Mouse (Mus musculus): ENCODE measurements at regions not wholly inside any gene's neighbourhood (a gene's known extent, or its start where the extent isn't known, plus 50 kb on each side); places are given as distances from the start of the nearest gene placed in this dataset.

DNA sequence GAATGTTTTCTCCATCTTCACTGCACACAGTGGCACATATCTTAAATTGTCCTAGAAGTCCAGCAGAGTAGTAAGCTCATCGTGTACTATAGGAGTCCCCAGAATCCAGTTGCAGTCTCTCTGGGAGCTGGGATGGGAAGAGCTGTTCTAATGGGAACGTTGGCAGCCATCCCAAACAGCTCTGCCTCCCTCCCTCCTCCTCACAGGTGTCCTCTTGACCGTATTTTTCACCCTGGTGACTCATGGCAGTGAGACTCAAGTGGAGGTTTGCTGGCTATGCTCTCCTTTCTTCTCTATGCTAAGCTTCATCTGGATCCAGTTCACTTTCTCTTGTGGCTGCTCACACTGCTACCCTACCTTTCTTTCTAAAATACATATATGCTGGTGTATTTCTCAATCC is 109.2 kb upstream of the Sash1 start:
- no peak for DNase-seq (ENCODE audit: low spot score)

DNA sequence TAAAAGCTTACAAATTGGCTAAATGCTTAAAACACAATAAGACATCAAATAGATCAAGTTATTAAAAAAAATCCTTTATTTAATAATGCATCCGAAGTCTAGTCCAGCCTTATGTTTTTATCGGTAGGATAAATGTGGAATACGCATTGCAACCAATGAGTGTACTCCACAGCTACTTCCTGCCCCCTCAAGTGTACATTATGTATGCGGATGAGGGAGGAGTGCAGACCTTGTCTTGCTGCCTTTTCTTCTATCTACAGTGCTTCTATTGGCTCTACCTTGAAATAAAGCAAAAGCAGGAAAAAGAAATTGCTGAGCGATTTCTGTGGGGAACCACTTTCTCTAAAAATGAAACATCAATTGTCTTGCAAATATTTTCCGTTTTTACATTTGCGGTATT is 100.5 kb upstream of the Sash1 start:
- DNase-seq (ENCODE audit: low spot score), result no peak

DNA sequence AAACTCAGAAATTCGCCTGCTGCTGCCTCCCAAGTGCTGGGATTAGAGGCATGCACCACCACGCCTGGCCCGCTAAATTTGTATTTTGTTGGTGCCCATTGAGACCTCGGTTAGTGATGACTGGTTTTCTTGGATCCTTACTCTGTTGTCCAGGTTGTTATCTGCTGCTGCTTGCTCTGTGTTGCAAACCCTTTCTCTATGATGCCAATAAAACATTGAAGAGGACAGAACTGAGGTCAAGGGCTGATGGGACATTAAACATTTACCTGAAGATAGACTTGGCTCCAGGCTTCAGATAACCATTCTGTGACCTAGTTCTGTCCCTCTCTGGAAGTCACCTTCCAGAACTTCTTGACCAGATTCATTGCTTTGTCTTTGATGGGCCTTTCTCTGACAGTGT is 97.5 kb upstream of the Sash1 start:
- no peak for DNase-seq (ENCODE audit: low spot score)

DNA sequence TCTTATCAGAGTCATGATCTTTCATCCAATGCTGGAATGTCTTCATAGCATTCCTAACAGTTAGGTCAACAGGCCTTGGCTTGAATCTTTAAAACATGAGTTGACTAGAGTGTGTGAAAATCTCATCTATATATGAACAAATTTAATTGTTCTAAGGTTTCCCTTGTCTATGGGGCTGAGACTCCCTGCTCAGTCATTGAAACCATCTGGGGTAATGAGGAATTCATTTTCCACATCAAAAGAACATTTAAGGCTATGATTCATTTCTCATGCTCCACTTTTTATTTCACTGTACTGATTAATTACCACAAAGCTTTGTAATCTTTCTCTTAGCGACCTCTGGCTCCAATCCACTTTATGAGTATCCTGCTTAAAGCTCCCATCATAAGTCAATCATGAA is 94.7 kb upstream of the Sash1 start:
- no peak for DNase-seq (ENCODE audit: low spot score)

DNA sequence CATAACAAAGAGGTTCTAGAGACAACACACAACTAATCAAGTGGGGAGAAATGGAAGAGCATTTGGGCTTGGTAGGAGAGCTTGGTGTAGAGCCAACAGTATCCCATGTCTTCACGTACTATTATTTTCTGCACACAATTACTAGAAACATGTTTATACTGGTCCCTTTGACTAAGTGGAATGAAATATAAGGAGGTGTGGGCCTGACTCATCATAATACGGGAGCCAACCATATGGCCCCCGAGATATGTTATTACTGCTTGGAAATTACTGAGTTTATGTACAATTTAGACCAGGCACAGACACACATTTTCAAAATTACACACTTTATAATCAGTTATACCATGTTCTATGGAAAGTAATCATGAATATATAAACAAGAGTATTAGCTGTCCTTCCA is 92.7 kb upstream of the Sash1 start:
- DNase-seq (ENCODE audit: low spot score), result no peak

DNA sequence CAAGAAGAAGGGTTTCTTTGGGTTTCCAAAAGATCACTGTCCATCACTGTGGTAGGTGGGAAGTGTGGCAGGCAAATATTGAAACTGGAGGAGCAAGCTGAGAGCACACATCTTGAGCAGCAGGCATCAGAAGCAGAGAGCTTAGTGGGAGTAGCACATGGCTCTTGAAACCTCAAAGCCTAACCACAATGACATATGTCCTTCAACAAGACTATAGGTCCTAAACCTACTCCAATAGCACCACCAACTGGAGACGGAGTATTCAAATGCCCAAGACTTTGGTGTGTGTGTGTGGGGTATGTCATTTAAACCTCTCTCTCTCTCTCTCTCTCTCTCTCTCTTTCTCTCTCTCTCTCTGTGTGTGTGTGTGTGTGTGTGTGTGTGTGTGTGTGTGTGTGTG is 88.1 kb upstream of the Sash1 start:
- DNase-seq (ENCODE audit: low spot score), result peak; percentile 50

DNA sequence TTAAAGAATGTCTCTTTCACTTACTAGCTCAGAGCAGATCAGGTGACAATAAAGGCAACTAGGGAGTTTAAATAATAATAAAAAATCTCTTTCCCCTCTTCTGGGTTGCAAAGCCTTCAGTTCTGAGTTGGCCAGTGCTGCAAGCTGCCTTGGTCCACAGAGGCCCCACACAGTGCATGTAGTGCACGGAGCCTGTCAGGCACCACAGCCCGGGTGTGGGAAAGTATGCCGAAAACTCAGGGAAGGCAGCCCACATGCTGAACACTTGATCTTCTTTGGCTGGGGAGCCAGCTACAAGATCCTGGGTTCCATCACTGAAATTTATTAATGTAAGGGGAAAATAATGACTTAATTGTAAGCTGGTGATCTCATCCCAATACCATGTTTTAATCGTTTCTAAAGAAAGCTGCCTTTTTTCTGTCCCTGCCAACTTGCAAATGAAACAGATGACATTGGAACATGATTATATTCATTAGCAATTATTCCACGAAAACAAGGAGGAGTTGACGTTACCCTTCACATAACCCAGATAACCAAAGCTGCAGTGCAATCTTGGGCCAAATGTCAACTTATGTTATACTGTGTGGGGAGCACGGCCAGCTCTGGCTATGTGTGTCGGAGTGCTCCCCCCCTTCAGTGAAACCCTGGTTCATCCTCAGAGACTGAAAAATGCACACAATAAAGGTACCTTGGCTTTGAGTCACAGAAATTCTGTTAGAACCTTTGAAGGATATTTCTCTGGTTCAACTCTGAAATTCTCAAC is 87.1 kb upstream of the Sash1 start:
- DNase-seq (ENCODE audit: low spot score), result no peak

DNA sequence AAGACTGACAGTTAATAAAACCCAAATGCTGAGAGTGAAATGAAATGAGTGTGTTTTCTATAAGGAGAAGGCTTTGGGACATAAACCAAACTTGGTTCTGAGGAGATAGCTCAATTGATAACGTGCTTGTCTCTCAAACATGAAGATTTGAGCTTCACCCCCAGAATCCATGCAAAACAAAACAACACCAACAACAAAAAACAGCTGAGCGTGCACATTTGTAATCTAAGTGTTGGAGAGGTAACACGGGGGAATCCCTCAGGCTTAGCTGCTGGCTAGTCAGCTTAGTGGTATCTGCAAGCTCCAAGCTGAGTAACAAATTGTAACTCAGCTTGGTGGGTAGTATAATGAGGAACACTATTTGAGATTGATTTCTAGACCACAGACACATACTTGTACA is 84.9 kb upstream of the Sash1 start:
- DNase-seq (ENCODE audit: low spot score), result no peak

DNA sequence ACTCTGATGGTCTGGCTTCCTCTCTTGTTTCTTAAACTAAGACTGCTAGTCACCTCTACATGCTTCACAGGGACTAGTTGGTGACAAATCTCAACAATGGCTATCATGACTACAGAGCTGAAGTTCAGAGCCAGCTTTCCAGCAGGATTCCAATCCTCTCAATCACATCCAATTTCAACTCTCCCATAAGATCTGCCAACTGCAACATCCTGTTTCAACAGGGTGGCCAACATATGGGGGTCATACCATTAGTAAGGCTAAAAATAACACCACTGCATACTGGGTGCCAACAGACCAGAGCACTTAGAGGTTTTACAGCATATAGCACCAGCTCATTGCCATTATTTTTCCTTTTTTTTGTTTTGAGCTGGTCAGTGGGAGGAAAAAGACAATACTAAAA is 83.7 kb upstream of the Sash1 start:
- DNase-seq (ENCODE audit: low spot score), result no peak

DNA sequence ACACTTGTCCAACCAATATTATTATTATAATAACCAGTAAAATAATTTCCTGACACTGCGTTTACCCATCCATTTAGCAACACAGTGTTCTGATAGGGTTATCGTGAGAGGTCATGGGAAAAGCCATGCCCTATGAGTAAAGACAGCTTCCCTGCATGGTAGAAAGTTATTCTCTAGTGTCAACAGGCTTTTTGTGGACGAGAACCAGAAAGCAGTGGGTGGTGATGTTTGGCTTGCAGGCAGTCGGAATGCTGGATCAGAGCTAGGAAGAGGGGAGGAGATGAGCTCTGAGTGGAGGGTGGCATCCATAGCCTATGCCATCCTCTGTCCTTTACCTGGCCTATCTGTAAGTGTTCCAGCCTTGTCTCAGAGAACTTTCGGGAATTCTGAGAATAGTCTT is 83.1 kb upstream of the Sash1 start:
- DNase-seq (ENCODE audit: low spot score), result no peak

DNA sequence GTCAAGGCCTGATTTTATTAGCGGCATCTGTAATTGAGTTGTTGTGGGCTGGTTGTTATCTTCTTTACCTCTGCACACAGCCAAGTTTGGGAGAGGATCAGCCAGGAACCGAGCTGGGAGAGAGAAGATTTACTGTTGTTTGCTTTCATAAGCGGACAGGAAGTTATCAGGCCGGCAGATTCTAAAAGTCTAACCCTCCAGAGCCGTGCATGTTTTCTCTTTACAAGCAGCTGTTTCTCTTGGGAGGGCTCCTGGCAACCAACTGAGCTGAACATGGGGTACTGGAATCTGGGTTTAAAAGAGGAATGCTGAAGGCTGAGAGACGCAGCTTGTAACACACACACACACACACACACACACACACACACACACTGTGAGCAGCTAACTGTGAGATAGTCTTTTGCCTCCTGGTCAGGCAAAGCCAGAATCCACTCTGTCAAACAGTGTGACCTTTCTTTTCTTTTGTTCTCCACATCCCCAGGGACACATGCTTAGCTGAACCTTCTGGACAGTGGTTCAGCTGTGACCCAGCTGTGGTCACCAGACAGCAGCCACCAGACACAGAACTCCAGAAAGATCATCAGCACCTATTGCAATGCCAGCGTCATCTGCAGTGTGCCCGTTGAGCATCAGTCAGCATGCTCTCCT is 82.5 kb upstream of the Sash1 start:
- peak; percentile 44 for DNase-seq (ENCODE audit: low spot score)

DNA sequence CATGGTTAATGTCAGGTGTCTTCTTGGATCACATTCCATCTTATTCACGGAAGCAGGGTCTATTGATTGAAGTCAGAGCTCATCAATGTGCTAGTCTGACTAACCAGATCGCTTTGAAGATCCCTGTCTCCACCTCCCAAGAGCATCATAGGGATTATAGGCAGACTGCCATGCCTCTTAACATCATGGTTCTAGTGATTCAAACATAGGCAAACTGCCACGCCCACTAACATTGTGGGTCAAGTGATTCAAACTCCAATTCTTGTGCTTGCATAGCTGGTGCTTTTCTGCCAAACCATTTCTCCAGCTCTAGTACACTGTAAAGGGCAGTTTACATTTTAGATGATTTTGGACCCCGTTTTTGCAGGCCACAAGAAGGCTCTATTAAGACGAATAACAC is 77.1 kb upstream of the Sash1 start:
- no peak for DNase-seq (ENCODE audit: low spot score)

DNA sequence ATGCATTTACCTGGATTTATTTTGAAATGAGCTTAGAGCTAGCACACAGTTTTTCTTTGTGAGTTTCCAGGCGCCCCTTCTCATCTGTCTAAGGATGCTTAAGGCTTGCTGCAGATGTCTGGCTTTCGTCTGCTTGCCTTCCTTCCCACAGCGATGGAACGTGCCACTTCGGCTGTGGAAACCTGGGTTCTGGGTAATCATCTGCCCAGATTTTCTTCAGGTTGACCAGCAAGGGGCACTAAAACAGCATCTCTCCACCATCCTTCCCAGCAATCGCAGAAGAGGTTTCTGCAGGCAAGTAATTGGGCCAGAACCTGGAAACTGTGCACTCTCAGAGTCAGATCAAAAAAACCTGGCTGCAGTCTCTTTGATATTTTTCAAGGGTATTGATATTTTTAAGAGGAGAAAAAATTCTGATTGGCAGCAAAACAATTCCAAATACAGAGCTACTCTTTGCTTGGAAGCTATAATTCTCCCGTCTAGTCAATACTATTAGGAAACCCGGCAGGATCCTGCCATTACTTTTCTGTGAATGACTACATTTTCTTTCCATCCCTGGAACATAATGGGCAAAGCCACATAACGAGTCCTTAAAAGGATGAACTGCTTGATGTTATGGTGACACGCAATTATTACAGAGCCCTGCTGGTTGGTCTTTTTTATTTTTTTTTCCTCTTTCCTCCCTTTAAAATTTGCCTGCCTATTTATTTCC is 75.2 kb upstream of the Sash1 start:
- peak; percentile 13 for DNase-seq (ENCODE audit: low spot score)

DNA sequence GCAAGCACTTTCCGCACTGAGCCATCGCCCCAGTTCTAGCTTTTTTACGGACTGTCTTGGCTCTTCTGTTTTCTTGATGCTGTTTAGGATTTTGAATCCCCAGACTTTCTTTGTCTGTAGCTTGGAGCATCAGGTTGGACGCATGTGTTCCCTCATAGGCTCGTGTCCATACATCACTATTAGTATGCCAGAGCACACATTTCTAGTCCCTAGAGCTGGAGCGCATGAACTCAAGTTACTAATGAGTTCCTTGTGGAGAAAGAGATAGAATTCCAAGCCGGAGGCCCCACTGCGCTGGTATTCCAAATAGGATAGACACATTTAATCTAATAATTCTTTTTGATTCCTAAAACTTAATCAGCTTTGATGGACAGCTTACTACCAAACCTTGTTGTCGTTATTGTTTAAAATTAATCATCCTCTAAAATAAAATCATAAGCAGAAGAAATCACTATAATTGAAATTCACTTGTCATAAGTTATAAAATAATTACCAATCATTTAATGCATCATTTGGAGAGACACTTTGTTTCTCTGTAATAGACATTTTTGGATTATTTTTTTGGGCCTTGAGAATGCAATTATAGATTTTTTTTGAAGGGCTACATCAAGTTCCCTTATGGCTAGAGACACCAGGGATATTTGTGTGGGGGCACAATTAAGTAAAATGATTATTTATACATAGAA is 74.5 kb upstream of the Sash1 start:
- DNase-seq (ENCODE audit: low spot score), result peak; percentile 20

DNA sequence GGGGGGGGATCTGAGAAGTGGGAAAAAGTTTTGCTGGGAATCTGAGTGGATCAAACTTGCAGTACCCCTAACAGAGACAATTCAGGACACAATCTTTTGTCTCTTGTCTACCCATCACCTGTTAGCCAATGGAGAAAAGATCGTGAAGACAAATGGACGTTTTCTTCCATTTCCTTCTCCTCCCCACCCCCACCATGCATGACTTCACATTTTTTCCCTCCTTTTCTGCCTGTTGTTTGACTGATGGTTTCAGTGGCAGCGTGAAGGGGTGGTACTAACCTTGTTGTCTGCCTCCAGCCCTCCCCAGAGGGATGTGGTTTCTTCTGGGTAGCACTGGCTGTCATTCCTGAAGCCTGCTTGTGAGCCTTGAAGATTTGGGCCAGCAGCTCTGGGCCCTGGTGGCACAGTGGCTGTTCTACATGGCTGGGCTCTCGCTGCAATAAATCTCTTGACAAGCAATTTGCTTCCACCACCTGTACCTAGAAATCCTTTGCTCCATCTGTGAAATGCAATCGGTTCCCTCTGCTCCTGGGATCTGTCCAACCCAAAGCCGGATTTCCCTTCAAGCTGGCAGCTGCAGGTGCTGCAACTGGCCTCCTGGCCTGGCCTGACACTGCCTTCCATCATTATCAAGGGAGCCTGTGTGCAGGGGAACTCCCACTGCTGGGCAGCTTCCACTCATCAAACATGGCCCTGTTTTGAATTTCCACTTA is 69.8 kb upstream of the Sash1 start:
- peak; percentile 11 for DNase-seq (ENCODE audit: low spot score)

DNA sequence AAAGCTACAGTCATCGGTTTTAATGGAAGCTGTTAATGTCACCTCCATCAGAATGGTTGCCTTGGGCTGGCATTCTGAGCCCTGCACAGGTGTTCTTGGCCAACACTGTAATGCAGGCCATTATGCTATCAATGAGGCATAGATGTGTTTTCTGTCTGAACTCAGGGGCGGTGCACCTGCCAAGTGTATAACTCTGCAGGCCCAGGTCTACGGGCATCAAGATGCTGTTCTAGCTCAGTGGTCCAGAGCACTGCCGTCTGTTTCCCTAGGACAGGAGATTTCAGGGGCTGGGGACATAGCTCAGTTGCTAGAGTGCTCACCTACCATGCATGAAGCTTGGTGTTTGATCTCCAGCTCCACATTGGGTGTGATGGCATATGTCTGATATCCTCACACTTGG is 68.1 kb upstream of the Sash1 start:
- DNase-seq (ENCODE audit: low spot score), result no peak

DNA sequence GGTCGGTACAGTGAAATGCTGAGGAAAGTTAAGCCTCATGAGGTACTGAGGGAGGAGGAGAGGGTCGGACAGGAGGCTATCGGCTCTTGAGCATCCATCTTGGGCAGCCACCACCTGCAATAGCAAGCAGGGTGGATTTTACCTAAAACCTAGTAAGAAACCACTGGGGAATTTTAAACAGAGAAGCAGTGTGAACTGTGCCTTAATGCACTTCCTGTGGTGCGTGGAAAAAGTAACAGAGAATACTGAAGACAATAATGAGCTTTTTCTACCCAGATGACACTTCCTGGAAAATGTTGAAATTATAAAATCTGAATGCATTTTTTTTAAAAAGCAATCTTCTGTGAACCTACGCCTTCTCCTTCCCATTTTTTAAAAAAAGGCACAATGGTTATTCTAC is 67.1 kb upstream of the Sash1 start:
- no peak for DNase-seq (ENCODE audit: low spot score)

DNA sequence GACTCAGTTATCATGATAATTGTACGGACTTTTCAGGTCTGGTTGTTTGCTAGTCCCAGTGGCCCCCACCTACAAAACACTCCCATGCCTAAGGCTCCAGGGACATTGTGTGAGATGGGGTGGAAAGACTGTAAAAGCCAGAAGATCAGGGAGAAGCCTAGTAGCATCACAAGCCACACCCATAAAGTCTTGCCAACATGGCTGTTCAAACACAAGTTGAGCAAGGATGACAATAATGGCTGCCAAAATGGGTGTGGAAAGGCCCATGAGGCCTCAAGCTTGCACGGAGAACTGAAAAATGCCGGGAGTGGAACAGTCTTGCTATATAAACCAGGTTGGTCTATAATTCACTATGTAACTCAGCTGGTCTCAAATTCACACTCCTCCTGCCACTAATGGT is 66.1 kb upstream of the Sash1 start:
- no peak for DNase-seq (ENCODE audit: low spot score)

DNA sequence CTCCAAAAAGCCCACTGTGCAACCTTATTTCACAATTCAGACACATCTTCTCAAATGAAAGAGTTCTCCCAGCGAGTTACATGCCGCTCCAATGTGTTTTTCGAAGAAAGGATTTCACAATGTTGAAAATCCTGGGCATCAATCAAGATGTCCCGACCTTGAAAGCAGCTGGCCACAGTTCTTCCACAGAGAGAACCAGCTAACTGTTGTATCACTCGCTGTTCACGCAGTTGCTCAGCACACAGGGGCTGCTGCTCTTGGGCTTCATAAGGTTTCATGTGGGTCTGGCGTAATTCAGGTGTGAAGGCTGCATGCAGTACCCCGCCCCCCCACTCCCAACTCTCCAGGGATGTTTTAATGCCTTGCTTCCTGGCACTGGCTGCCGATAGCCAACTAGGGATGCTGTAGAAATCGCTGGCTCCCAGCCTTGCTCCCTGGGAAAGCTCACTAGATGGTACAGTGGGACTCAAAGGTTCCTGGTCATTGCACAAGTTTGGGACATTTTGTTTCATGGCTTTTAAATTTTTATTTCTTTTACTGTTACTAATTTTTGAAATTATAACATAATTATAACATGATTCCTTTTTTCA is 65.5 kb upstream of the Sash1 start:
- no peak for DNase-seq (ENCODE audit: low spot score)

DNA sequence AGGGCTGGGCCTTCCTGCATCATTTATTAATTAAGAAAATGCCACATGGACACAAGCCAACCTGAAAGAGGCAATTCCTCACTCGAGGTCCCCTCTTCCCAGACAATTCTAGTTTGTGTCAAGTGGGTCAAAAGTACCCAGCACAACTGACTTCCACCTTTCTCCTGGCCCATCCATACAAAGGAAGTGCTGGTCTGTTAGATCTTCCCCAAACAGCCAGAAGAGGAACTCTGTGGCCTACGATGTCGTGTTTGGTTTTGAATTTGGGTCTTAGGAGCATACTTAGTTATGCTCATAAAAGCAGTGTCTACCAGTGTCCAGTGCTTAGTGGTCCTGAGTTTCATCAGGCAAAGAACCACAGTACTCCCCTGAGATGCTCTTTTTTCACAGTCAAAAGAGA is 62.4 kb upstream of the Sash1 start:
- no peak for DNase-seq (ENCODE audit: low spot score)

DNA sequence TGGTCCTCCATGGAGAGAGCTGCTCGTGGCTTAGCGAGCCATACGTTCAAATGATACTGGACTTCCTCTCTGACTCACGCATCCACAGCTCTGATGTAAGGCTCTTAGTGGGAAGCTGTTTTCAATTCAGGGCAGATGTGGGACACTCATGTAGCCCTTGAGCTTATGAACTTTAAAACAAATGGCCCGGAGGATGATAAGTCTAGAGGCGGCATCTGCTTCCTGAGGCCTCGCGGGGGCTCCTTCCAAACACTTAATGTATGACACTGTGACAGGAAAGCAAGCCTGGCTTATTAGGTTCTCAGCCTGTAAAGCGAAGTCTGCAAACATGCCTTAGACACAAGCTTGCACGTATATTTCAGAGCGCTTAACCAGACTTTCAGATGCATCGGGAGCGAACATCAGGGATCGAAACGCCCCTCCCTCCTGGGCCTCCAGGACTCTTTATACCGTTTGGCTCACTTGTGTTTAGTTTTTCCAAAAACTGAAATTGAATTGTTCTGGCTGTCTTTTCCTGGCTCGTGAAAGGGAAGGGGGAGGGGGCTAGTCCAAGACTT is 59.4 kb upstream of the Sash1 start:
- peak; percentile 61 for DNase-seq (ENCODE audit: low spot score)

Data from embryo, embryonic 10 days (tissue).